In the genomic region with DNA sequence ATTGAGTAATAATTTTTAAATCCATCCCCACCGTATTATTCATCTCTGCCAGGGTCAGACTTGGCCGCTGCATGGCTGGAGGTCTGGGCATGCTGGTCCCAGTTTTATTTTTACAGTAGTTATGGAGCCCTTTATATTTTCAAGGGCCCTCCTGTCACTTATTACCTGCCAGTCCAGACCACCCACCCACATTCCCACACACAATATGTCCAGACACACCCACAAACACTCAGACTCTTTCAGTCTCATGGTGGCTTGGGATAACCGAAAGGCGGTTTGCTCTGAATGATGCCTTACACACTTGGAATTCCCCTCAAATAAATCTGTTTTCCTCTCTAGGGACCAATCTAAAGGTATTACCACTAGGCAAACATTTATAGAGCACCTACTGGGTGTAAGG, we compare ENCODE assay signal across 11 mouse cellular contexts. TPM values are rescaled to one million over a fixed set of nuclear protein-coding genes. Genes with fewer than 3 reads are reported as not detected.
"Had no signal": no experiment of that assay in that cellular context is flagged by ENCODE, and none has a peak within 500 bp of the region (broad histone marks: within the 10 kb centered on the region; RNA-seq: fewer than 3 reads in every experiment).

No protein-coding gene starts in this region.

- H3K9me3 ChIP-seq: kidney, embryonic 15.5 days; liver, embryonic 13.5 days; midbrain, embryonic 15.5 days had no signal

- H3K4me1 ChIP-seq: liver, embryonic 13.5 days; midbrain, embryonic 15.5 days had no signal

- H3K4me3 ChIP-seq: kidney, embryonic 15.5 days; liver, embryonic 13.5 days; midbrain, embryonic 15.5 days had no signal

- ATAC-seq: intestine, embryonic 16.5 days; midbrain, embryonic 15.5 days had no signal

- H3K27me3 ChIP-seq: liver, embryonic 13.5 days; midbrain, embryonic 15.5 days had no signal

- H3K4me2 ChIP-seq: kidney, embryonic 15.5 days; liver, embryonic 13.5 days; midbrain, embryonic 15.5 days had no signal

- H3K9ac ChIP-seq: kidney, embryonic 15.5 days; liver, embryonic 13.5 days; midbrain, embryonic 15.5 days had no signal

- H3K36me3 ChIP-seq: kidney, embryonic 15.5 days; liver, embryonic 13.5 days; midbrain, embryonic 15.5 days had no signal

- DNase-seq: kidney, adult 2 months; kidney, postnatal 14 days; left cerebral cortex, postnatal 4 days; liver, embryonic 13.5 days; lung, adult 18-20 months; thymus, postnatal 4 days had no signal

- H3K27ac ChIP-seq: liver, embryonic 13.5 days; midbrain, embryonic 15.5 days; stomach, postnatal 0 days had no signal

RNA-seq across cellular contexts. Expression of gene Mettl11b, which starts 55.1 kb away (rescaled TPM):
- polyA plus RNA-seq: intestine, embryonic 16.5 days; kidney, adult 2 months; large intestine, adult 2 months; liver, embryonic 13.5 days; stomach, postnatal 0 days had no signal
